Mouse (Mus musculus) testis, adult 2 months (tissue): Measurements from ENCODE around the gene Gse1. TPM values are rescaled to one million over a fixed set of nuclear protein-coding genes. Genes with fewer than 3 reads are reported as not detected.

Experiments used
- H3K27ac ChIP-seq: fragments of 200-500 bp; 2 replicates; pipeline ENCODE4 v1.5.1; 2012; ENCODE audit warnings: low read depth, low read length; ENCODE audit not compliant: control insufficient read depth, insufficient read depth
- H3K27me3 ChIP-seq: fragments of 200-500 bp; 2 replicates; pipeline ENCODE4 v1.6.1; 2012; ENCODE audit warnings: mild to moderate bottlenecking, low read length, moderate library complexity; ENCODE audit not compliant: control insufficient read depth, insufficient read depth
- H3K36me3 ChIP-seq: fragments of 200-500 bp; 2 replicates; pipeline ENCODE4 v1.6.1; 2012; ENCODE audit warnings: mild to moderate bottlenecking, low read length; ENCODE audit not compliant: control insufficient read depth, insufficient read depth
- H3K4me1 ChIP-seq: fragments of 200-500 bp; 2 replicates; pipeline ENCODE4 v1.6.1; 2012; ENCODE audit warnings: low read length; ENCODE audit not compliant: control insufficient read depth, insufficient read depth
- H3K4me3 ChIP-seq: fragments of 200-500 bp; 2 replicates; pipeline ENCODE4 v1.5.1; 2012; ENCODE audit warnings: low read depth, mild to moderate bottlenecking, low read length, moderate library complexity, mixed read lengths; ENCODE audit not compliant: control insufficient read depth
- CTCF ChIP-seq: fragments of 200-500 bp; IDR thresholded peaks from 2 replicates; pipeline ENCODE4 v1.5.1; 2012; ENCODE audit warnings: low read depth, mild to moderate bottlenecking, inconsistent platforms, low read length, moderate library complexity; ENCODE audit not compliant: control insufficient read depth, insufficient read depth, insufficient replicate concordance
- POLR2A ChIP-seq: fragments of 200-500 bp; IDR thresholded peaks from 2 replicates; pipeline ENCODE4 v1.6.1; 2012; ENCODE audit warnings: low read depth, mild to moderate bottlenecking, inconsistent platforms, low read length, moderate library complexity; ENCODE audit not compliant: control insufficient read depth
- polyA plus RNA-seq: library from polyadenylated mRNA; depleted of rRNA; stranded (reverse); fragments of >200 nt; gene quantifications from 2 replicates; pipeline ENCODE4 v1.2.3, GENCODE M21; 2012

Gene Gse1
- polyA plus RNA-seq, 1 experiment: 4.0 TPM

- Histone ChIP-seq H3K4me1 (peaks cover 12% of the 10 kb centered on the region), H3K4me3 (no peak overlapping the region), H3K36me3 (no peaks in the 10 kb centered on the region), H3K27ac (no peak overlapping the region), H3K27me3 (no peaks in the 10 kb centered on the region)
- TF ChIP-seq CTCF (no peak), POLR2A (no peak)
These were observed 200.9 kb downstream of the Gse1 start for GRCm38 (mm10) chr8:120429116-120429515.

GRCm38 (mm10) chr8:120431042-120431441 is 202.8 kb downstream of the Gse1 start:
- Histone ChIP-seq H3K27me3 (no peaks in the 10 kb centered on the region), H3K27ac (no peak overlapping the region), H3K4me3 (no peak overlapping the region), H3K36me3 (no peaks in the 10 kb centered on the region), H3K4me1 (peaks cover 2% of the 10 kb centered on the region; the same call in 1 of the 2 replicates)
- TF ChIP-seq POLR2A (no peak), CTCF (no peak)

DNA sequence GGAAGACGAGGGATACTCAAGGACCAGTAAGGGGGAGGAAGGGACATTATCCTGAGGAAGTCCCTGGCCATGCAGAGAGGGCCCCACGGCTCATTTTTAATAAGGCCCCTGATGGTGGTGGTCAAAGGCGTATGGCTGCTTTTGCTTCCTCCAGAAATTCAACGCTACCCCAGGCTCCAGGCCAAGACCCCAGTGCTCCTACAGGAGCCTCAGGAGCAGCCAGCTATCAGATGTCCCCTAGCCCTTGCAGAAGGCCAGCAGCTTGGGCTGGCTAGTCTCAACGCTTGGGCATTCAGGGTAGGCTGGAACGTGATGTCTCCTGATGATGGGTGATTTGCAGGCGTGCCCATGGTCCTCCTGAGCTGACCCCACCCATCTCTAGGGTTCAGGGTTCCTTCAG is 204.2 kb downstream of the Gse1 start:
- Histone ChIP-seq H3K36me3 (no peaks in the 10 kb centered on the region), H3K4me3 (no peak overlapping the region), H3K4me1 (no peaks in the 10 kb centered on the region), H3K27ac (no peak overlapping the region), H3K27me3 (no peaks in the 10 kb centered on the region)
- TF ChIP-seq CTCF (no peak), POLR2A (no peak)

- Histone ChIP-seq H3K4me3 (no peak overlapping the region), H3K36me3 (no peaks in the 10 kb centered on the region), H3K4me1 (no peaks in the 10 kb centered on the region), H3K27ac (no peak overlapping the region), H3K27me3 (no peaks in the 10 kb centered on the region)
- no peak for TF ChIP-seq CTCF
- TF ChIP-seq POLR2A: no peak
These were observed 204.9 kb downstream of the Gse1 start for GRCm38 (mm10) chr8:120433143-120433542.

- Histone ChIP-seq H3K27ac (no peak overlapping the region), H3K4me1 (no peaks in the 10 kb centered on the region), H3K4me3 (no peak overlapping the region), H3K36me3 (no peaks in the 10 kb centered on the region), H3K27me3 (no peaks in the 10 kb centered on the region)
- TF ChIP-seq CTCF: no peak; the same call in 1 of the 2 replicates
- TF ChIP-seq POLR2A: no peak
These were observed 205.5 kb downstream of the Gse1 start for GRCm38 (mm10) chr8:120433734-120434133.

DNA sequence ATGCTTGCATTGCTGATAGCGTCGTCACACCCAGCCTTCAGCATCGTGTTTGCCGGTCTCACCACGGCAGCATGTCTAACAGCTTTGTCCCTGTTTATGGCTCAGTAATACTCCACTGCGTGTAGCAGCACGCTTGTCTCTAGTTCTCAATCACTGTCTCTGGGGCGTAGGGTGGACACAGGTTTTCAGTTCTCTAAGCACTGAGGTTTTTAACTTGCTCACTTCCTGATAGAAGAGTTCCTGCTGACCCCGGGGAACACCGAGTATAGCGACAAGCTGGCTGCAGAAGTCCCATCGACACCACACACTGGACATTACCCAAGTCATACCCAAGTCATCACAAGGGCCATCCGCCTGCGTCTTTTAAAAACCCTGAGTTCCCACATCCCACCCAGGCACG is 207.5 kb downstream of the Gse1 start:
- H3K4me1 ChIP-seq: no peaks in the 10 kb centered on the region

DNA sequence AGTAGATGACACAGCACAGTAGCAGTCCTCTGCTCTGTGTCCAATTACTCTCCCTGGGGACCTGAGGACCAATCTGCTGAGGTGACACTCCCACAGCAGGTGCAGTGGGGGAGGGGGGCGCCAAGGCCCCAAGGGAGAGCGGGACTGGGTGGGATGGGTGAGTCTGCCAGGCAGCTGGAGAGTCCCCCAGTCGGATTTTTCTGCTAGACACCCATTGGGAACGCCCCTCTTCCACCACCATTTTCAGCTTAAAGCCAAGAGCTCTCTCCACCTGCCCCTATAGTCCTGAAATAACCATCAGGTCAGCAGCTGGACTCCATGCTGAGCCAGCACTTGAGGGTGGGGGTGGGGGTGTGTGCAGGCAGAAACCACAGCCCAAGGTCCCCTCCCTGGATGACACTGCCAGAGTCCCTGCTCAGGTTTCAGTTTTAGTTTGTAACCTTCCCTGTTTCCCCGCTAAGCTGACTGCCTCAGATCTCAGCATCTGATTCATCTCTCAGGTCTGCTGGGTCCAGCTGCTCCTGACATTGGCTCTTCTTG is 208.3 kb downstream of the Gse1 start:
- no peaks in the 10 kb centered on the region for H3K27me3 ChIP-seq
- TF ChIP-seq CTCF (no peak), POLR2A (no peak)

More for the DNA sequence above, 207.5 kb downstream of the Gse1 start:
- H3K27ac ChIP-seq: no peak overlapping the region
- no peak overlapping the region for H3K4me3 ChIP-seq
- H3K27me3 ChIP-seq: no peaks in the 10 kb centered on the region
- TF ChIP-seq CTCF (no peak), POLR2A (no peak)
- no peaks in the 10 kb centered on the region for H3K36me3 ChIP-seq

GRCm38 (mm10) chr8:120437207-120437606 is 209.0 kb downstream of the Gse1 start:
- Histone ChIP-seq H3K4me1 (no peaks in the 10 kb centered on the region), H3K27ac (no peak overlapping the region), H3K36me3 (no peaks in the 10 kb centered on the region), H3K27me3 (no peaks in the 10 kb centered on the region), H3K4me3 (no peak overlapping the region)
- no peak for TF ChIP-seq POLR2A
- TF ChIP-seq CTCF: no peak

More for the DNA sequence above, 208.3 kb downstream of the Gse1 start:
- Histone ChIP-seq H3K27ac (no peak overlapping the region), H3K4me1 (no peaks in the 10 kb centered on the region), H3K4me3 (no peak overlapping the region), H3K36me3 (no peaks in the 10 kb centered on the region)
